Mouse (Mus musculus) T-helper 2 cell (primary cell): ENCODE results near the gene Zfp827.

Experiments
- in situ Hi-C: fragments of 300-600 bp; cut with MboI, MseI; formaldehyde crosslinking; loops from one replicate; pipeline ENCODE4 v1.15.1; 2025; ENCODE audit warnings: high pct_unique_total_duplicates

The Zfp827 gene

GRCm38 (mm10) chr8:79060013-79060609, 31.9 kb downstream of the Zfp827 start:
- in situ Hi-C loops, result no loop called here

GRCm38 (mm10) chr8:79065924-79066323, 37.7 kb downstream of the Zfp827 start:
- in situ Hi-C loops, result no loop called here

- in situ Hi-C loops, result no loop called here
Measured at GRCm38 (mm10) chr8:79067812-79068630, 39.8 kb downstream of the Zfp827 start.

GRCm38 (mm10) chr8:79073311-79073710, 45.1 kb downstream of the Zfp827 start:
- in situ Hi-C loops, result no loop called here

- in situ Hi-C loops, result no loop called here
Measured at GRCm38 (mm10) chr8:79074986-79075385, 46.7 kb downstream of the Zfp827 start.

- in situ Hi-C loops, result no loop called here
Measured at GRCm38 (mm10) chr8:79077256-79077655, 49.0 kb downstream of the Zfp827 start.

GRCm38 (mm10) chr8:79078556-79079195, 50.4 kb downstream of the Zfp827 start:
- in situ Hi-C loops, result no loop called here

GRCm38 (mm10) chr8:79079196-79079561, 50.9 kb downstream of the Zfp827 start:
- in situ Hi-C loops, result no loop called here

GRCm38 (mm10) chr8:79080096-79080739, 52.0 kb downstream of the Zfp827 start:
- in situ Hi-C loops, result no loop called here

GRCm38 (mm10) chr8:79081333-79081732, 53.1 kb downstream of the Zfp827 start:
- in situ Hi-C loops, result no loop called here

- in situ Hi-C loops, result no loop called here
Measured at GRCm38 (mm10) chr8:79081955-79082354, 53.7 kb downstream of the Zfp827 start.

GRCm38 (mm10) chr8:79083461-79084358, 55.5 kb downstream of the Zfp827 start:
- in situ Hi-C loops, result no loop called here

- in situ Hi-C loops, result no loop called here
Measured at GRCm38 (mm10) chr8:79084359-79084820, 56.2 kb downstream of the Zfp827 start.

- in situ Hi-C loops, result loop anchor here (10.0 kb wide), 1 partner anchor 1120 kb away; no protein-coding TSS in a partner anchor
Measured at GRCm38 (mm10) chr8:79094422-79094821, 66.2 kb downstream of the Zfp827 start.

- in situ Hi-C loops, result loop anchor here (10.0 kb wide), 1 partner anchor 1120 kb away; no protein-coding TSS in a partner anchor
Measured at GRCm38 (mm10) chr8:79095162-79095561, 66.9 kb downstream of the Zfp827 start.

GRCm38 (mm10) chr8:79096970-79097369, 68.7 kb downstream of the Zfp827 start:
- in situ Hi-C loops, result loop anchor here (10.0 kb wide), 1 partner anchor 1118 kb away; no protein-coding TSS in a partner anchor

- in situ Hi-C loops, result no loop called here
Measured at GRCm38 (mm10) chr8:79102707-79103106, 74.5 kb downstream of the Zfp827 start.

- in situ Hi-C loops, result no loop called here
Measured at GRCm38 (mm10) chr8:79103185-79103878, 75.1 kb downstream of the Zfp827 start.

GRCm38 (mm10) chr8:79103923-79104580, 75.8 kb downstream of the Zfp827 start:
- in situ Hi-C loops, result no loop called here

- in situ Hi-C loops, result no loop called here
Measured at GRCm38 (mm10) chr8:79104634-79105033, 76.4 kb downstream of the Zfp827 start.
